In the genomic region with DNA sequence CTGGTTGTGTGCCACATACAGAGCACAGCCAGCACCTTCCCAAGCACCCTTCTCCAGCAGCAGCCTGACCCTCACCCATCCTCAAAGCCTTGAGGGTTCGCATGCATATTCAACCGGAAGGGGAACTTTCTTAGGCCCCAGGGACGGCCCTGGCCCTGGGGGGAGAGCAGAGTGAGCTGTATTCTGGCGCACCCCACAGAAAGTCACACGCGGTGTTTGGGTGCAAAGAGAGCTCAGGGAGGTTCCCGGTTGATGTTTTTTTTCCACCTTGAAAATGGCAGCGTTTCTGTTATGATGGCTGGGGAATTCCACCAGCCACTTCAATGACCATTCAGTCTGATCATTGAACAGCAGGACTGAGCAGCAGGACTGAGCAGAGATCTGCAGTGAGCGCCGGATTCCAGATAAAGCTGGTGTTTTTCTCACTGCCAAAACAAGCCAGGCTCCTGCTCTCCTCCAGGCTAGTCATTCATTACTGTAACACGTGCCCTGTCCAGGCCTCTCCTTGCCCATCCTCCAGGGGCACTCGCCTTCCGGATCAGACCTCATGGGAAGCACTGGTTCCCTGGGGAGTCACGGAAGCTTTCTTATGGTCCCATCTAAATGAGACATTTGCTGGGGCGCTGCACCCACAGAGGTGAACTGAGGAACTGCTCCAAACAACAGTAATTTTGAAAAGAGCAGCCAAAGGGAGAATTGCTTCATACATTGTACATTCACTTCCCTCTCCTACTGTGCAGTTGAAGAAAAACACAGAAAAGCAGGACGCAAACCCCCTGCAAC, we compare ENCODE assay signal across 8 mouse cellular contexts. TPM values are rescaled to one million over a fixed set of nuclear protein-coding genes. Genes with fewer than 3 reads are reported as not detected.
DNase-seq lines count a peak whose midpoint lies in the region; ATAC-seq and TF ChIP-seq lines count a peak whose summit lies in the region.

No protein-coding gene starts in this region.

- WGBS in midbrain, postnatal 0 days: 38% methylated on average over 16 of the region's 16 CpGs
- 36% methylated on average over 16 of the region's 16 CpGs for WGBS in midbrain, embryonic 16.5 days
- WGBS in heart, embryonic 16.5 days: 26% methylated on average over 16 of the region's 16 CpGs
- 31% methylated on average over 16 of the region's 16 CpGs for WGBS in limb, embryonic 14.5 days

- no peaks in the 10 kb centered on the region; the same call in 1 of the 2 replicates for H3K4me1 ChIP-seq in midbrain, postnatal 0 days (ENCODE audit: insufficient read depth, low read length)
- H3K4me1 ChIP-seq in midbrain, embryonic 16.5 days (ENCODE audit: control insufficient read depth, insufficient read depth, low read length): peaks cover 4% of the 10 kb centered on the region; the same call in 1 of the 2 replicates
- 0 out of 2 replicates have a peak, but pooled peaks cover 11% of the 10 kb centered on the region for H3K4me1 ChIP-seq in heart, embryonic 16.5 days (ENCODE audit: control insufficient read depth, insufficient read depth, low read length)
- H3K4me1 ChIP-seq in limb, embryonic 14.5 days (ENCODE audit: control insufficient read depth, insufficient read depth, low read length): peaks cover 13% of the 10 kb centered on the region

- H3K4me2 ChIP-seq in midbrain, postnatal 0 days (ENCODE audit: low read depth, low read length, poor library complexity, severe bottlenecking): no peak overlapping the region
- no peak overlapping the region for H3K4me2 ChIP-seq in midbrain, embryonic 16.5 days (ENCODE audit: low read length)
- H3K4me2 ChIP-seq in heart, embryonic 16.5 days (ENCODE audit: low read depth, low read length): peak overlapping the region; percentile 76
- 0 out of 2 replicates have a peak overlapping the region, but pooled peaks have one; percentile 15 for H3K4me2 ChIP-seq in limb, embryonic 14.5 days (replicated peaks; ENCODE audit: low read depth, low read length, severe bottlenecking)

- H3K9me3 ChIP-seq in midbrain, postnatal 0 days (ENCODE audit: low read length): no peaks in the 10 kb centered on the region
- no peaks in the 10 kb centered on the region for H3K9me3 ChIP-seq in midbrain, embryonic 16.5 days (replicated peaks; ENCODE audit: control insufficient read depth, low read length, poor library complexity, severe bottlenecking)
- no peaks in the 10 kb centered on the region for H3K9me3 ChIP-seq in heart, embryonic 16.5 days (replicated peaks; ENCODE audit: control insufficient read depth, low read length)
- H3K9me3 ChIP-seq in limb, embryonic 14.5 days (ENCODE audit: control insufficient read depth, low read length): no peaks in the 10 kb centered on the region

- ATAC-seq in midbrain, postnatal 0 days (ENCODE audit: low FRiP score): peak; percentile 44; the same call in 1 of the 2 replicates
- ATAC-seq in midbrain, embryonic 16.5 days: no peak
- ATAC-seq in heart, embryonic 16.5 days (replicated peaks; ENCODE audit: extremely low read depth, insufficient read depth, low FRiP score): no peak
- no peak for ATAC-seq in limb, embryonic 14.5 days (ENCODE audit: low FRiP score, low read depth)
- ATAC-seq in neutrophil, adult 5-6 weeks (ENCODE audit: extremely low read depth, insufficient number of reproducible peaks, low FRiP score, poor library complexity, severe bottlenecking): peak; percentile 20; the same call in 1 of the 2 replicates

- H3K4me3 ChIP-seq in midbrain, postnatal 0 days (ENCODE audit: low read depth, low read length): no peak overlapping the region
- no peak overlapping the region for H3K4me3 ChIP-seq in midbrain, embryonic 16.5 days (ENCODE audit: low read depth, low read length)
- peak overlapping the region; percentile 15; the same call in 1 of the 2 replicates for H3K4me3 ChIP-seq in heart, embryonic 16.5 days (ENCODE audit: low read length)
- H3K4me3 ChIP-seq in limb, embryonic 14.5 days (replicated peaks; ENCODE audit: low read length): no peak overlapping the region

- TF ChIP-seq CTCF in midbrain, postnatal 0 days (IDR thresholded peaks at IDR 0.05): peak; percentile 45

- peaks cover 10% of the 10 kb centered on the region; the same call in 1 of the 2 replicates for H3K27me3 ChIP-seq in midbrain, postnatal 0 days (ENCODE audit: insufficient read depth, low read length)
- H3K27me3 ChIP-seq in midbrain, embryonic 16.5 days (ENCODE audit: control insufficient read depth, insufficient read depth, low read depth, low read length): peaks cover 8% of the 10 kb centered on the region
- 0 out of 2 replicates have a peak, but pooled peaks cover 4% of the 10 kb centered on the region for H3K27me3 ChIP-seq in heart, embryonic 16.5 days (ENCODE audit: control insufficient read depth, insufficient read depth, low read length)
- peaks cover 9% of the 10 kb centered on the region; the same call in 1 of the 2 replicates for H3K27me3 ChIP-seq in limb, embryonic 14.5 days (ENCODE audit: control insufficient read depth, insufficient read depth, low read length)

- peak; percentile 43 for DNase-seq in midbrain, postnatal 0 days (ENCODE audit: low spot score)
- DNase-seq in limb, embryonic 14.5 days (ENCODE audit: low spot score): no peak
- DNase-seq in testis, postnatal 14 days (ENCODE audit: low spot score): no peak
- no peak for DNase-seq in gastrocnemius, postnatal 10 days
- no peak for DNase-seq in ovary, postnatal 10 days (ENCODE audit: low spot score)

- no peak overlapping the region for H3K27ac ChIP-seq in midbrain, postnatal 0 days (ENCODE audit: low read depth, low read length)
- H3K27ac ChIP-seq in midbrain, embryonic 16.5 days (ENCODE audit: low read length): no peak overlapping the region
- no peak overlapping the region for H3K27ac ChIP-seq in heart, embryonic 16.5 days (ENCODE audit: low read length)
- no peak overlapping the region for H3K27ac ChIP-seq in limb, embryonic 14.5 days (replicated peaks; ENCODE audit: low read depth, low read length)

- TF ChIP-seq POLR2A in limb, embryonic 14.5 days (IDR thresholded peaks at IDR 0.05; ENCODE audit: borderline replicate concordance, extremely low read depth, insufficient read depth, insufficient read length): no peak

- no peaks in the 10 kb centered on the region for H3K36me3 ChIP-seq in midbrain, postnatal 0 days (ENCODE audit: insufficient read depth, low read length)
- H3K36me3 ChIP-seq in midbrain, embryonic 16.5 days (ENCODE audit: control insufficient read depth, insufficient read depth, low read length): no peaks in the 10 kb centered on the region
- no peaks in the 10 kb centered on the region for H3K36me3 ChIP-seq in heart, embryonic 16.5 days (ENCODE audit: control insufficient read depth, insufficient read depth)
- no peaks in the 10 kb centered on the region for H3K36me3 ChIP-seq in limb, embryonic 14.5 days (ENCODE audit: control insufficient read depth, insufficient read depth, low read length)

- H3K9ac ChIP-seq in midbrain, postnatal 0 days (replicated peaks; ENCODE audit: low read length, poor library complexity, severe bottlenecking): no peak overlapping the region
- no peak overlapping the region for H3K9ac ChIP-seq in midbrain, embryonic 16.5 days (ENCODE audit: low read depth, low read length)
- no peak overlapping the region for H3K9ac ChIP-seq in heart, embryonic 16.5 days (ENCODE audit: low read length)
- H3K9ac ChIP-seq in limb, embryonic 14.5 days (ENCODE audit: low read depth, low read length, severe bottlenecking): no peak overlapping the region; the same call in 1 of the 2 replicates

RNA-seq across cellular contexts. Expression of a gene that starts 6.0 kb away (rescaled TPM):
- total RNA-seq in midbrain, postnatal 0 days (2014; rRNA removed): 15.9 and 18.5 TPM in 2 replicates
- polyA plus RNA-seq in midbrain, postnatal 0 days (2015; fragmentation: Nextera tagmentation; extraction: Ambion mirVana): 9.7 and 10.4 TPM in 2 replicates
- polyA plus RNA-seq in midbrain, embryonic 16.5 days (2015; fragmentation: Nextera tagmentation; extraction: Ambion mirVana): 13.9 and 15.7 TPM in 2 replicates
- 5.5 and 7.8 TPM in 2 replicates for polyA plus RNA-seq in heart, embryonic 16.5 days (2015; fragmentation: Nextera tagmentation; extraction: Ambion mirVana)
- polyA plus RNA-seq in limb, embryonic 14.5 days (2012; rRNA removed): 5.7 and 6.1 TPM in 2 replicates
- polyA plus RNA-seq in limb, embryonic 14.5 days (2014; fragmentation: Nextera tagmentation; extraction: Ambion mirVana): 5.1 and 5.9 TPM in 2 replicates
- 255 and 290 TPM in 2 replicates for total RNA-seq in neutrophil, adult 5-6 weeks (2017)
- 10 to 100 TPM in 1 of 2 experiments, 1 to 10 TPM in 1; 9.8 to 16.1 TPM for total RNA-seq in gastrocnemius, postnatal 10 days (2021)

RNA-seq across cellular contexts. Expression of a gene that starts 41.5 kb away (rescaled TPM):
- total RNA-seq in midbrain, postnatal 0 days (2014; rRNA removed): 55.2 and 67.8 TPM in 2 replicates
- 44.8 and 48.5 TPM in 2 replicates for polyA plus RNA-seq in midbrain, postnatal 0 days (2015; fragmentation: Nextera tagmentation; extraction: Ambion mirVana)
- polyA plus RNA-seq in midbrain, embryonic 16.5 days (2015; fragmentation: Nextera tagmentation; extraction: Ambion mirVana): 46.3 and 47.8 TPM in 2 replicates
- polyA plus RNA-seq in heart, embryonic 16.5 days (2015; fragmentation: Nextera tagmentation; extraction: Ambion mirVana): 46.4 and 52.3 TPM in 2 replicates
- 59.3 and 80.2 TPM in 2 replicates for polyA plus RNA-seq in limb, embryonic 14.5 days (2012; rRNA removed)
- 20.4 and 22.1 TPM in 2 replicates for polyA plus RNA-seq in limb, embryonic 14.5 days (2014; fragmentation: Nextera tagmentation; extraction: Ambion mirVana)
- total RNA-seq in neutrophil, adult 5-6 weeks (2017): 5.8 and 6.6 TPM in 2 replicates
- total RNA-seq in gastrocnemius, postnatal 10 days (2021): 10 to 100 TPM; 49.7 to 52.2 TPM

Comparison
In these comparisons a context has a peak if more than half of its experiments do, and no peak if none do; other contexts are left out.
1. ATAC-seq: peak in midbrain, postnatal 0 days (single experiment) and neutrophil, adult 5-6 weeks (single experiment); none in midbrain, embryonic 16.5 days (single experiment), heart, embryonic 16.5 days (single experiment) and limb, embryonic 14.5 days (single experiment).
2. H3K4me2 ChIP-seq: peak in heart, embryonic 16.5 days (single experiment) and limb, embryonic 14.5 days (single experiment); none in midbrain, postnatal 0 days (single experiment) and midbrain, embryonic 16.5 days (single experiment).